Mouse (Mus musculus) thymus, adult 2 months (tissue): ENCODE data around the gene Oxld1.
A peak's percentile ranks its signal among the peaks of the same experiment; 100 is the strongest.

ENCODE experiments used
- CTCF ChIP-seq: fragments of 200-500 bp; IDR thresholded peaks from 2 replicates; pipeline ENCODE4 v1.5.1; 2012; ENCODE audit warnings: mild to moderate bottlenecking, control low read depth, low read length, moderate library complexity, borderline replicate concordance; ENCODE audit not compliant: control insufficient read depth, poor library complexity, insufficient read depth; ENCODE audit errors: extremely low read depth
- POLR2A ChIP-seq: fragments of 200-500 bp; IDR thresholded peaks from 2 replicates; pipeline ENCODE4 v1.6.1; 2012; ENCODE audit warnings: mild to moderate bottlenecking, low read length, control low read depth, moderate library complexity; ENCODE audit not compliant: control insufficient read depth, poor library complexity, insufficient read depth; ENCODE audit errors: extremely low read depth

- TF ChIP-seq CTCF (no peak), POLR2A (0 out of 2 replicates have a peak, but pooled peaks have one; percentile 32)
These were observed 33.6 kb upstream of the Oxld1 start, which contains the start of gene Slc25a10 for GRCm38 (mm10) chr11:120491317-120492023.
